Mouse (Mus musculus): ENCODE measurements around the gene Kif21a.

Kif21a gene

GRCm38 (mm10) chr15:91049496-91050441 lies at the start of gene Kif21a:
TSS of gene Kif21a (minus strand) at chr15:91049948.
- in situ Hi-C loops (cut with MboI; ENCODE audit: low sequenced_read_pairs): no loop called here

- in situ Hi-C loops (cut with MboI; ENCODE audit: low sequenced_read_pairs): no loop called here
These were observed 46.9 kb upstream of the Kif21a start for GRCm38 (mm10) chr15:91096606-91097005.

- in situ Hi-C loops (cut with MboI; ENCODE audit: low sequenced_read_pairs): no loop called here
These were observed 39.7 kb upstream of the Kif21a start for GRCm38 (mm10) chr15:91089427-91089826.

- in situ Hi-C loops (cut with MboI; ENCODE audit: low sequenced_read_pairs): no loop called here
These were observed 38.3 kb upstream of the Kif21a start for GRCm38 (mm10) chr15:91088071-91088470.

- in situ Hi-C loops (cut with MboI; ENCODE audit: low sequenced_read_pairs): no loop called here
These were observed 28.0 kb upstream of the Kif21a start for GRCm38 (mm10) chr15:91077457-91078410.

GRCm38 (mm10) chr15:91072440-91072839 lies 22.7 kb upstream of the Kif21a start:
- in situ Hi-C loops (cut with MboI; ENCODE audit: low sequenced_read_pairs): no loop called here

GRCm38 (mm10) chr15:91064310-91064826 lies 14.6 kb upstream of the Kif21a start:
- in situ Hi-C loops (cut with MboI; ENCODE audit: low sequenced_read_pairs): no loop called here

GRCm38 (mm10) chr15:91063845-91064244 lies 14.1 kb upstream of the Kif21a start:
- in situ Hi-C loops (cut with MboI; ENCODE audit: low sequenced_read_pairs): no loop called here

- in situ Hi-C loops (cut with MboI; ENCODE audit: low sequenced_read_pairs): no loop called here
These were observed 7.2 kb upstream of the Kif21a start for GRCm38 (mm10) chr15:91056866-91057342.

GRCm38 (mm10) chr15:91056176-91056865 lies 6.6 kb upstream of the Kif21a start:
- in situ Hi-C loops (cut with MboI; ENCODE audit: low sequenced_read_pairs): no loop called here

GRCm38 (mm10) chr15:91048951-91049495 lies 725 bp downstream of the Kif21a start:
- in situ Hi-C loops (cut with MboI; ENCODE audit: low sequenced_read_pairs): no loop called here

GRCm38 (mm10) chr15:91047627-91048026 lies 2.1 kb downstream of the Kif21a start:
- in situ Hi-C loops (cut with MboI; ENCODE audit: low sequenced_read_pairs): no loop called here

GRCm38 (mm10) chr15:91046506-91046905 lies 3.2 kb downstream of the Kif21a start:
- in situ Hi-C loops (cut with MboI; ENCODE audit: low sequenced_read_pairs): no loop called here

- in situ Hi-C loops (cut with MboI; ENCODE audit: low sequenced_read_pairs): no loop called here
These were observed 6.5 kb downstream of the Kif21a start for GRCm38 (mm10) chr15:91043263-91043662.

GRCm38 (mm10) chr15:91038860-91039259 lies 10.9 kb downstream of the Kif21a start:
- in situ Hi-C loops (cut with MboI; ENCODE audit: low sequenced_read_pairs): no loop called here

- in situ Hi-C loops (cut with MboI; ENCODE audit: low sequenced_read_pairs): no loop called here
These were observed 15.7 kb downstream of the Kif21a start for GRCm38 (mm10) chr15:91034090-91034489.

GRCm38 (mm10) chr15:91033529-91033928 lies 16.2 kb downstream of the Kif21a start:
- in situ Hi-C loops (cut with MboI; ENCODE audit: low sequenced_read_pairs): no loop called here

- in situ Hi-C loops (cut with MboI; ENCODE audit: low sequenced_read_pairs): no loop called here
These were observed 20.8 kb downstream of the Kif21a start for GRCm38 (mm10) chr15:91028962-91029361.

GRCm38 (mm10) chr15:91028494-91028893 lies 21.3 kb downstream of the Kif21a start:
- in situ Hi-C loops (cut with MboI; ENCODE audit: low sequenced_read_pairs): no loop called here

- in situ Hi-C loops (cut with MboI; ENCODE audit: low sequenced_read_pairs): no loop called here
These were observed 27.5 kb downstream of the Kif21a start for GRCm38 (mm10) chr15:91022276-91022675.
